Mouse (Mus musculus) liver, embryonic 12.5 days (tissue): Measurements from ENCODE around the gene Ms4a4c. TPM values are rescaled to one million over a fixed set of nuclear protein-coding genes. Genes with fewer than 3 reads are reported as not detected.
"Not testable (repeated sequence)": the region's sequence is repeated elsewhere in the genome, so short reads cannot be mapped to it uniquely, and the experiment has no call there.

Source experiments
- ATAC-seq: fragments of 200-750 bp; cut with Nextera tagmentation; 2 replicates; pipeline ENCODE4 v1.8.0; 2017; ENCODE audit warnings: moderate number of reproducible peaks, mild to moderate bottlenecking, moderate library complexity
- H3K27ac ChIP-seq: fragments of 300-500 bp; sonication (generic); 2 replicates; pipeline ENCODE4 v1.5.1; 2016; ENCODE audit warnings: mild to moderate bottlenecking
- H3K27me3 ChIP-seq: fragments of 300-500 bp; sonication (generic); replicated peaks from 2 replicates; pipeline ENCODE4 v1.6.1; 2016; ENCODE audit warnings: mild to moderate bottlenecking, moderate library complexity
- H3K36me3 ChIP-seq: fragments of 300-500 bp; sonication (generic); 2 replicates; pipeline ENCODE4 v1.6.1; 2016; ENCODE audit warnings: mild to moderate bottlenecking, moderate library complexity
- H3K4me1 ChIP-seq: fragments of 300-500 bp; sonication (generic); 2 replicates; pipeline ENCODE4 v1.6.1; 2016
- H3K4me2 ChIP-seq: fragments of 300-500 bp; sonication (generic); 2 replicates; pipeline ENCODE4 v1.6.1; 2016; ENCODE audit warnings: mild to moderate bottlenecking, moderate library complexity
- H3K4me3 ChIP-seq: fragments of 300-500 bp; sonication (generic); 2 replicates; pipeline ENCODE4 v1.5.1; 2016; ENCODE audit warnings: mild to moderate bottlenecking, moderate library complexity
- H3K9ac ChIP-seq: fragments of 300-500 bp; sonication (generic); 2 replicates; pipeline ENCODE4 v1.6.1; 2016; ENCODE audit warnings: mild to moderate bottlenecking, moderate library complexity
- H3K9me3 ChIP-seq: fragments of 300-500 bp; sonication (generic); replicated peaks from 2 replicates; pipeline ENCODE4 v1.6.1; 2016; ENCODE audit warnings: mild to moderate bottlenecking, moderate library complexity
- WGBS: fragments of 180-500 bp; shearing (Covaris S2); methylation state at CpG from one replicate; pipeline ENCODE4 v1.1.7; 2016; ENCODE audit not compliant: insufficient replicate concordance; 5-methylcytosine and 5-hydroxymethylcytosine counted together
- polyA plus RNA-seq: library from polyadenylated mRNA; unstranded; fragments of >200 nt; fragmentation: Nextera tagmentation; extraction: Ambion mirVana; gene quantifications from 2 replicates; pipeline ENCODE4 v1.2.1, GENCODE M21; 2016

Gene Ms4a4c
- polyA plus RNA-seq, 1 experiment from 2014 or later, result 0.31 TPM

- H3K36me3 ChIP-seq, ATAC-seq, H3K4me2 ChIP-seq, H3K9me3 ChIP-seq, H3K27me3 ChIP-seq, H3K27ac ChIP-seq, H3K9ac ChIP-seq, H3K4me1 ChIP-seq, H3K4me3 ChIP-seq: not testable (repeated sequence)
- WGBS, result 29% methylated on average over 4 of the region's 4 CpGs
These were observed 64.6 kb downstream of the Ms4a4c start, which contains the start of gene Ms4a6c for GRCm38 (mm10) chr19:11469215-11469614. TSS of gene Ms4a6c (plus strand) at chr19:11469366.

Other genes with a start within 250 kb of the Ms4a4c start
- not detected in 2 replicates for gene 1700025F22Rik, start 239.4 kb upstream of the Ms4a4c start, polyA plus RNA-seq
- gene Ms4a13, start 208.0 kb upstream of the Ms4a4c start, polyA plus RNA-seq, result not detected in 2 replicates
- not detected in 2 replicates for gene Ms4a12, start 172.3 kb upstream of the Ms4a4c start, polyA plus RNA-seq
- gene Ms4a1, start 138.5 kb upstream of the Ms4a4c start, polyA plus RNA-seq, result not detected in 2 replicates
- gene Ms4a5, start 120.9 kb upstream of the Ms4a4c start, polyA plus RNA-seq, result not detected in 2 replicates
- gene Ms4a14, start 90.3 kb upstream of the Ms4a4c start, polyA plus RNA-seq, result not detected in 2 replicates
- 0.48 and 1.7 TPM in 2 replicates for gene Ms4a7, start 68.6 kb upstream of the Ms4a4c start, polyA plus RNA-seq
- 1.3 and 1.4 TPM in 2 replicates for gene Ms4a4a, start 29.2 kb upstream of the Ms4a4c start, polyA plus RNA-seq
- gene Ms4a4b, start 38.8 kb downstream of the Ms4a4c start, polyA plus RNA-seq, result not detected in 2 replicates
- 3.2 and 3.4 TPM in 2 replicates for gene Ms4a6c, start 64.6 kb downstream of the Ms4a4c start, polyA plus RNA-seq
- gene Gm8369, start 81.2 kb downstream of the Ms4a4c start, polyA plus RNA-seq, result not detected in 2 replicates
- gene Ms4a6b, start 111.7 kb downstream of the Ms4a4c start, polyA plus RNA-seq, result 1.3 and 2.1 TPM in 2 replicates
- gene Ms4a4d, start 132.0 kb downstream of the Ms4a4c start, polyA plus RNA-seq, result 0.31 and 0.38 TPM in 2 replicates
- gene Ms4a6d, start 200.1 kb downstream of the Ms4a4c start, polyA plus RNA-seq, result 2.4 and 2.7 TPM in 2 replicates
- gene Ms4a2, start 218.9 kb downstream of the Ms4a4c start, polyA plus RNA-seq, result 0.20 and 0.52 TPM in 2 replicates
- gene Ms4a3, start 236.1 kb downstream of the Ms4a4c start, polyA plus RNA-seq, result 4.5 and 6.4 TPM in 2 replicates